Mouse (Mus musculus) liver, embryonic 14 days (tissue): ENCODE data around the gene Ankar. TPM values are rescaled to one million over a fixed set of nuclear protein-coding genes. Genes with fewer than 3 reads are reported as not detected.

ENCODE experiments used
- polyA plus RNA-seq: library from polyadenylated mRNA; depleted of rRNA; stranded (reverse); fragments of >200 nt; gene quantifications from 2 replicates; pipeline ENCODE4 v1.2.3, GENCODE M21; 2012; rRNA removed

Ankar gene
- not detected in 2 replicates for polyA plus RNA-seq

DNA sequence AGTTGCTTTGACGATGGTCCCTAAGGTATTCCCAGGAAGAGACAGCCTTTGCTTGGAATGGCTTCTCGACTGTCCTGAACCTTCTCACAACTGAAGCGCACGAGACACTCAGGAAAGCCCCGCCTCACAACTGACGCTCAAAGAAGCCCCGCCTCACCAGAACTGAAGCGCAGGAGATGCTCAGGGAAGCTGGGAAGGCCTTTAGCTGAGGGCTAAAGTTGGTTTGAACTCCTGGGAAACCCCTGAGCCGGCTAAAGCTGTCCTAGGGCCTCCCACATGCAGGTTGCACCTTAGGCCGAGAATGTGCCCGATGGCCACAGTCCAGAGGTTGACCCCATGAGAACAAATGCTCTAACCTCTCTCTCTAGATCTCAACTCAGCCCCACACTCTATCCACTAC lies at the start of gene Ankar:
TSS of gene Ankar (minus strand) at position 101 of the 400 bp plus-strand sequence.

DNA sequence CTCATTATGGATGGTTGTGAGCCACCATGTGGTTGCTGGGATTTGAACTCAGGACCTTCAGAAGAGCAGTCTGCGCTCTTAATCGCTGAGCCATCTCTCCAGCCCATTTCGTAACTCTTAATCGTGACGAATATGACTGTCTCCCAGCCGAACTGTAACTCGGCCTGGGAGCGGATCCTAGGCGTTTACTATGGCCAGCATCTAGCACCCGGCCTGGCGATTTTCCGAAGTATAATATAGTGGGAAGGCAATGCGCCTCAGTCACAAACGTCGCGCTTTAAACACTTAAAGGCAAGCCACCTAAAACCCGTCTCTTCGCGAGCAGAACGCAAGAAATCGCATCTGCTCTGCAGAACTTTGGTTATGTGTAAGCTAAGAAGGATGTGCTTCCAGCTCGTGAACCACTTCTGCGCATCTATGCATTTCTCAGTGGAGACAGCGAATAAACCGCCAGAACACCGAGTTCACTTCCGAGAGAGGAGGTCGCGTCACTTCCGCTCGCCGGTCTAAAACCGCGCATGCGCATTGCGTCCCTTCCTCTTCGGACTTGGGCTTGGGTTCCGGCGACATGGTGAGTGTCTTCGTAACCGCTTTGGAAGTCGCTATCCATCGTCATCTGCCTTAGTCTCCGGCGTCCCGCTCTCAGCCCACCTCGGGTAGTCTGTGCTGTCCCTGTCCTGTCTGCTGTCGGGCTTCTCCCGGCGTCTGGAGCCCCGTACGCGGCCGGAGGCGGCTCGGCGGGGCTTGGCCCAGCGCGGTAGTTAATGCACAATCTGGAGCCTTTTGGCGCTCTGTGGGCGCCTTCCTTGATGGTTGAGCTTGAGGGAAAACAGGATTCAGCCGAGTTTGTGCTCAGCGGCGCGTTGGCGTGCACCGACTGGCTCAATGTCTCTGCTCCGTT lies 10.6 kb upstream of the Ankar start, which contains the start of gene Rpl37a:
TSS of gene Rpl37a (plus strand) at position 538 of the 901 bp plus-strand sequence.

Other genes with a start within 250 kb of the Ankar start
- not detected in 2 replicates for gene March4, start 163.6 kb downstream of the Ankar start, polyA plus RNA-seq
- gene Smarcal1, start 117.3 kb downstream of the Ankar start, polyA plus RNA-seq, result 9.5 and 11.1 TPM in 2 replicates
- 970 and 1,011 TPM in 2 replicates for gene Rpl37a, start 10.7 kb upstream of the Ankar start, polyA plus RNA-seq
- gene Igfbp2, start 123.9 kb upstream of the Ankar start, polyA plus RNA-seq, result 1.8 and 3.1 TPM in 2 replicates
- 0.82 and 5.4 TPM in 2 replicates for gene Igfbp5, start 174.3 kb upstream of the Ankar start, polyA plus RNA-seq